Mouse (Mus musculus) spleen, adult 2 months (tissue): ENCODE data around the gene Dpp8. TPM values are rescaled to one million over a fixed set of nuclear protein-coding genes. Genes with fewer than 3 reads are reported as not detected.
A peak's percentile ranks its signal among the peaks of the same experiment; 100 is the strongest.

Source experiments
- DNase-seq, 2 experiments: peaks; one replicate each; pipeline versions ENCODE4 v3.0.0 to v3.0.0-alpha.2; 2012 to 2021; ENCODE audit warnings: low spot score in 2 of 2, low read depth in 1 of 2
- H3K27ac ChIP-seq: fragments of 200-500 bp; 2 replicates; pipeline ENCODE4 v1.5.1; 2012; ENCODE audit warnings: low read length, inconsistent platforms; ENCODE audit not compliant: insufficient read depth
- H3K27me3 ChIP-seq: fragments of 200-500 bp; 2 replicates; pipeline ENCODE4 v1.6.1; 2012; ENCODE audit warnings: mild to moderate bottlenecking, moderate library complexity, low read length, inconsistent platforms; ENCODE audit not compliant: control insufficient read depth, insufficient read depth
- H3K36me3 ChIP-seq: fragments of 200-500 bp; 2 replicates; pipeline ENCODE4 v1.6.1; 2012; ENCODE audit warnings: mild to moderate bottlenecking, low read length, inconsistent platforms; ENCODE audit not compliant: control insufficient read depth, insufficient read depth
- H3K4me1 ChIP-seq: fragments of 200-500 bp; 2 replicates; pipeline ENCODE4 v1.6.1; 2011; ENCODE audit warnings: inconsistent platforms; ENCODE audit not compliant: control insufficient read depth, insufficient read depth, insufficient read length
- H3K4me3 ChIP-seq: fragments of 200-500 bp; 2 replicates; pipeline ENCODE4 v1.5.1; 2011; ENCODE audit warnings: mild to moderate bottlenecking, inconsistent platforms; ENCODE audit not compliant: insufficient read depth, insufficient read length; ENCODE audit errors: extremely low read depth
- CTCF ChIP-seq: fragments of 200-500 bp; IDR thresholded peaks from 2 replicates; pipeline ENCODE4 v1.5.1; 2011; ENCODE audit warnings: mild to moderate bottlenecking, inconsistent platforms; ENCODE audit not compliant: insufficient read depth, insufficient read length, insufficient replicate concordance; ENCODE audit errors: extremely low read depth
- POLR2A ChIP-seq: fragments of 200-500 bp; IDR thresholded peaks from 2 replicates; pipeline ENCODE4 v1.6.1; 2011; ENCODE audit warnings: low read depth, low read length, inconsistent platforms
- WGBS: fragments of 180-500 bp; shearing (Covaris S2); methylation state at CpG from one replicate; pipeline ENCODE4 v1.1.7; 2018; 5-methylcytosine and 5-hydroxymethylcytosine counted together
- polyA plus RNA-seq: library from polyadenylated mRNA; depleted of rRNA; stranded (reverse); fragments of >200 nt; gene quantifications from 2 replicates; pipeline ENCODE4 v1.2.3, GENCODE M21; 2012

The Dpp8 gene
- polyA plus RNA-seq, 1 experiment = 32.6 TPM

GRCm38 (mm10) chr9:65084198-65084807 is 52.1 kb downstream of the Dpp8 start:
- DNase-seq = no peak
- peaks cover 22% of the 10 kb centered on the region for H3K36me3 ChIP-seq
- H3K4me3 ChIP-seq = no peak overlapping the region
- no peak overlapping the region for H3K27ac ChIP-seq
- WGBS = 88% methylated on average over 7 of the region's 7 CpGs
- TF ChIP-seq POLR2A = no peak
- TF ChIP-seq CTCF = no peak
- peaks cover 6% of the 10 kb centered on the region; the same call in 1 of the 2 replicates for H3K4me1 ChIP-seq
- H3K27me3 ChIP-seq = no peaks in the 10 kb centered on the region

GRCm38 (mm10) chr9:65085270-65085669 is 53.1 kb downstream of the Dpp8 start:
- DNase-seq = no peak
- 87% methylated on average over 1 of the region's 1 CpGs for WGBS
- Histone ChIP-seq H3K27ac (no peak overlapping the region), H3K4me3 (no peak overlapping the region), H3K4me1 (peaks cover 6% of the 10 kb centered on the region; the same call in 1 of the 2 replicates), H3K36me3 (peaks cover 19% of the 10 kb centered on the region), H3K27me3 (no peaks in the 10 kb centered on the region)
- TF ChIP-seq CTCF (no peak), POLR2A (no peak)

DNA sequence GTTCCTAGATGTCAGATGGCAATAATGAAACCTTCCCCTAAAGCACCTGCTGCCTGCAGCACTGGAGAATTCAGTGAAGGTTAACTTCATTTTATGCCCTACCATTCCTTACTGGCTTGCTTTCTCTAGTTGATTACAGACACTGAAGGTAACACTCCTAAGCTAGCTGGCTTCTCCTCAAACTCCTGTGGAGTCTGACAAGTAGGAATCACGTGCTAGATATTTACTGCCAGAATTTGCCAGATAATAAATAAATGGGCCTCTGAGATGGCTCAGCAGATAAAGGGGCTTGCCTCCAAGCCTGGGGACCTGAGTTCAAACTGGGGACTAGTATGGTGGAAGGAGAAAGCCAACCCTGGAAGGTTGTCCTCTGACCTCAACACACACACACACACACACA is 54.6 kb downstream of the Dpp8 start:
- H3K27ac ChIP-seq = no peak overlapping the region
- TF ChIP-seq CTCF (no peak), POLR2A (no peak)
- WGBS = 71% methylated on average over 1 of the region's 1 CpGs
- H3K36me3 ChIP-seq = peaks cover 12% of the 10 kb centered on the region
- H3K4me1 ChIP-seq = peaks cover 6% of the 10 kb centered on the region; the same call in 1 of the 2 replicates
- no peak for DNase-seq
- H3K4me3 ChIP-seq = no peak overlapping the region
- no peaks in the 10 kb centered on the region for H3K27me3 ChIP-seq

DNA sequence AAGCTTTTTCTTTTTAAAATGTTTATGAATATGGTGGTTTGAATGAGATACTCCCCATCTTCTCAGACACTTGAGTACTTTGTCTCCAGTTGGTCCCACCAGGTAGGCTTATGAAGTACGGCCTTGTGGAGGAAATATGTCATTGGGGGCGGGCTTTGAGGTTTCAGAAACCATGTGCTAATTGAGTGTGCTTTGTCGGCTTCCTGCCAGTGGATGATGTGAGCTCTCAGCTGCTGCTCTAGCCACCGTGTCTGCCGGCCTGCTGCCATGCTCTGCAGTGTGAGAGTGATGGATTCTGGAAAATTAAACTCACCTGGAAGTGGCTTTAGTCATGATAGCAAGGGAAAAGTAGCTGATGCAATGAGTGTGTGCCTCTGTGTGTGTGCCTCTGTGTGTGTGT is 55.3 kb downstream of the Dpp8 start:
- WGBS = 13% methylated on average over 5 of the region's 5 CpGs
- Histone ChIP-seq H3K27ac (no peak overlapping the region), H3K36me3 (peaks cover 10% of the 10 kb centered on the region), H3K27me3 (no peaks in the 10 kb centered on the region), H3K4me3 (no peak overlapping the region), H3K4me1 (peaks cover 6% of the 10 kb centered on the region; the same call in 1 of the 2 replicates)
- TF ChIP-seq CTCF (no peak), POLR2A (no peak)
- DNase-seq = peak; percentile 31 to 34

- H3K36me3 ChIP-seq = no peaks in the 10 kb centered on the region
- H3K27me3 ChIP-seq = no peaks in the 10 kb centered on the region
- no peak overlapping the region for H3K27ac ChIP-seq
- TF ChIP-seq POLR2A = no peak
- no peak for TF ChIP-seq CTCF
- no peak overlapping the region for H3K4me3 ChIP-seq
- DNase-seq = no peak
- WGBS = 87% methylated on average over 6 of the region's 6 CpGs
- H3K4me1 ChIP-seq = no peaks in the 10 kb centered on the region
These were observed 62.0 kb downstream of the Dpp8 start for GRCm38 (mm10) chr9:65094237-65094636.

GRCm38 (mm10) chr9:65100991-65101685 is 68.9 kb downstream of the Dpp8 start, which contains the start of gene Igdcc4:
Gene Igdcc4 (plus strand): TSS chr9:65101486.
- Histone ChIP-seq H3K4me1 (peaks cover 6% of the 10 kb centered on the region), H3K36me3 (no peaks in the 10 kb centered on the region), H3K27me3 (peaks cover 21% of the 10 kb centered on the region), H3K27ac (no peak within 1 kb of the TSS), H3K4me3 (peak within 1 kb of the TSS; percentile 51)
- DNase-seq = no peak
- 6% methylated on average over 54 of the region's 76 CpGs for WGBS
- TF ChIP-seq POLR2A (no peak), CTCF (no peak)

GRCm38 (mm10) chr9:65101686-65102376 is 69.6 kb downstream of the Dpp8 start:
- no peak overlapping the region for H3K27ac ChIP-seq
- H3K4me1 ChIP-seq = peaks cover 6% of the 10 kb centered on the region
- H3K4me3 ChIP-seq = peak overlapping the region; percentile 51
- TF ChIP-seq POLR2A (no peak), CTCF (no peak)
- WGBS = 1% methylated on average over 39 of the region's 39 CpGs
- no peak for DNase-seq
- peaks cover 21% of the 10 kb centered on the region for H3K27me3 ChIP-seq
- no peaks in the 10 kb centered on the region for H3K36me3 ChIP-seq
